Mouse (Mus musculus) adrenal gland (tissue): ENCODE results near the gene Stk31.
"Not testable (repeated sequence)": the region's sequence is repeated elsewhere in the genome, so short reads cannot be mapped to it uniquely, and the experiment has no call there.

Experiments
- intact Hi-C: fragments of 180-260 bp; cut with DNase I; formaldehyde crosslinking; loops from one replicate; pipeline ENCODE4 v1.15.1; 2025
- long read RNA-seq, 2 experiments: library from polyadenylated mRNA; unstranded; transcript quantifications; one replicate each; pipeline ENCODE4 v2.0.0; 2020; ENCODE audit warnings: borderline replicate concordance in 1 of 2; ENCODE audit not compliant: insufficient replicate concordance in 1 of 2

Gene Stk31
- long read RNA-seq, experiment 1, result 0 reads
- long read RNA-seq, experiment 2, result 0 reads

GRCm38 (mm10) chr6:49395316-49395715 lies at the start of gene Stk31:
Stk31 (plus strand) TSS chr6:49395604.
- intact Hi-C loops, result loop anchor here (5.0 kb wide), 2 partner anchors 168 to 338 kb away; no protein-coding TSS in a partner anchor

- intact Hi-C loops, result no loop called here
Observed at GRCm38 (mm10) chr6:49349826-49350225, 45.6 kb upstream of the Stk31 start.

- intact Hi-C loops, result no loop called here
Observed at GRCm38 (mm10) chr6:49354613-49355012, 40.8 kb upstream of the Stk31 start.

GRCm38 (mm10) chr6:49355171-49355570 lies 40.2 kb upstream of the Stk31 start:
- intact Hi-C loops, result no loop called here

GRCm38 (mm10) chr6:49360420-49360819 lies 35.0 kb upstream of the Stk31 start:
- intact Hi-C loops, result loop anchor here (10.0 kb wide), 1 partner anchor 96 kb away; the partner anchor contains the start of gene Tra2a

- intact Hi-C loops, result loop anchor here (5.0 to 10.0 kb wide), 2 partner anchors 45 to 103 kb away; partner anchors contain the start of gene Tra2a
Observed at GRCm38 (mm10) chr6:49367159-49368054, 28.0 kb upstream of the Stk31 start, which contains the start of gene Fam221a. Fam221a (plus strand) TSS chr6:49367739.

- intact Hi-C loops, result loop anchor here (5.0 to 10.0 kb wide), 2 partner anchors 46 to 103 kb away; partner anchors contain the start of gene Tra2a
Observed at GRCm38 (mm10) chr6:49368212-49368611, 27.2 kb upstream of the Stk31 start.

- intact Hi-C loops, result no loop called here
Observed at GRCm38 (mm10) chr6:49372705-49373104, 22.7 kb upstream of the Stk31 start.

- intact Hi-C loops, result no loop called here
Observed at GRCm38 (mm10) chr6:49373943-49374342, 21.5 kb upstream of the Stk31 start.

- intact Hi-C loops, result no loop called here
Observed at GRCm38 (mm10) chr6:49378328-49378727, 17.1 kb upstream of the Stk31 start.

- intact Hi-C loops, result no loop called here
Observed at GRCm38 (mm10) chr6:49394276-49394675, 1.1 kb upstream of the Stk31 start.

- intact Hi-C loops, result loop anchor here (5.0 kb wide), 2 partner anchors 170 to 340 kb away; no protein-coding TSS in a partner anchor
Observed at GRCm38 (mm10) chr6:49397466-49397865, 2.1 kb downstream of the Stk31 start.

GRCm38 (mm10) chr6:49398365-49398764 lies 3.0 kb downstream of the Stk31 start:
- intact Hi-C loops, result loop anchor here (5.0 kb wide), 2 partner anchors 171 to 341 kb away; no protein-coding TSS in a partner anchor

- intact Hi-C loops, result no loop called here
Observed at GRCm38 (mm10) chr6:49410830-49411229, 15.4 kb downstream of the Stk31 start.

- intact Hi-C loops, result not testable (repeated sequence)
Observed at GRCm38 (mm10) chr6:49412967-49413366, 17.6 kb downstream of the Stk31 start.

GRCm38 (mm10) chr6:49415971-49416370 lies 20.6 kb downstream of the Stk31 start:
- intact Hi-C loops, result no loop called here

GRCm38 (mm10) chr6:49437306-49437705 lies 41.9 kb downstream of the Stk31 start:
- intact Hi-C loops, result no loop called here

- intact Hi-C loops, result no loop called here
Observed at GRCm38 (mm10) chr6:49458112-49458511, 62.7 kb downstream of the Stk31 start.

GRCm38 (mm10) chr6:49483205-49483604 lies 87.8 kb downstream of the Stk31 start:
- intact Hi-C loops, result no loop called here

- intact Hi-C loops, result no loop called here
Observed at GRCm38 (mm10) chr6:49491526-49491925, 96.1 kb downstream of the Stk31 start.

GRCm38 (mm10) chr6:49519053-49519452 lies 123.6 kb downstream of the Stk31 start:
- intact Hi-C loops, result loop anchor here (2.0 to 10.0 kb wide), 5 partner anchors 233 to 1028 kb away; no protein-coding TSS in a partner anchor
